Mouse (Mus musculus): Measurements from ENCODE around the gene Csf2ra. TPM values are rescaled to one million over a fixed set of nuclear protein-coding genes. Genes with fewer than 3 reads are reported as not detected.
"Not testable (repeated sequence)": the region's sequence is repeated elsewhere in the genome, so short reads cannot be mapped to it uniquely, and the experiment has no call there.

The Csf2ra gene
- polyA plus RNA-seq (2011; ENCODE audit: insufficient read depth, insufficient read length, low read depth, missing spikeins): 16.6 and 18.3 TPM in 2 replicates

- Histone ChIP-seq H3K36me3 (ENCODE audit: control insufficient read depth, insufficient read depth, low read length, poor library complexity, severe bottlenecking) (no peaks in the 10 kb centered on the region), H3K27ac (ENCODE audit: insufficient read depth, low read length) (peak within 1 kb of the TSS; percentile 52), H3K27me3 (ENCODE audit: control insufficient read depth, insufficient read depth, low read length, poor library complexity, severe bottlenecking) (no peaks in the 10 kb centered on the region), H3K4me3 (ENCODE audit: low read depth, low read length) (peak within 1 kb of the TSS; percentile 73), H3K9ac (ENCODE audit: low read depth, poor library complexity, severe bottlenecking) (peak within 1 kb of the TSS; percentile 70), H3K4me1 (ENCODE audit: control insufficient read depth, insufficient read depth, low read length) (no peaks in the 10 kb centered on the region), H3K9me3 (replicated peaks; ENCODE audit: control insufficient read depth, insufficient read depth, low read length, poor library complexity, severe bottlenecking) (no peaks in the 10 kb centered on the region)
- TF ChIP-seq POLR2A (IDR thresholded peaks at IDR 0.05; ENCODE audit: insufficient read depth, low read length) (no peak), CTCF (IDR thresholded peaks at IDR 0.05; ENCODE audit: low read depth, low read length) (no peak), EP300 (IDR thresholded peaks at IDR 0.05; ENCODE audit: insufficient read depth, low read depth, low read length) (peak; percentile 20; the same call in 1 of the 2 replicates)
Measured at GRCm38 (mm10) chr19:61227941-61228701, at the start of gene Csf2ra. TSS of gene Csf2ra (minus strand) at chr19:61228429.

- TF ChIP-seq POLR2A (IDR thresholded peaks at IDR 0.05; ENCODE audit: insufficient read depth, low read length): no peak
- no peak for TF ChIP-seq EP300 (IDR thresholded peaks at IDR 0.05; ENCODE audit: insufficient read depth, low read depth, low read length)
- no peak for TF ChIP-seq CTCF (IDR thresholded peaks at IDR 0.05; ENCODE audit: low read depth, low read length)
- Histone ChIP-seq H3K4me1 (ENCODE audit: control insufficient read depth, insufficient read depth, low read length) (no peaks in the 10 kb centered on the region), H3K9me3 (replicated peaks; ENCODE audit: control insufficient read depth, insufficient read depth, low read length, poor library complexity, severe bottlenecking) (no peaks in the 10 kb centered on the region), H3K4me3 (ENCODE audit: low read depth, low read length) (no peak overlapping the region), H3K9ac (ENCODE audit: low read depth, poor library complexity, severe bottlenecking) (no peak overlapping the region), H3K27me3 (ENCODE audit: control insufficient read depth, insufficient read depth, low read length, poor library complexity, severe bottlenecking) (no peaks in the 10 kb centered on the region), H3K27ac (ENCODE audit: insufficient read depth, low read length) (no peak overlapping the region), H3K36me3 (ENCODE audit: control insufficient read depth, insufficient read depth, low read length, poor library complexity, severe bottlenecking) (no peaks in the 10 kb centered on the region)
Measured at GRCm38 (mm10) chr19:61275446-61275845, 47.2 kb upstream of the Csf2ra start.

GRCm38 (mm10) chr19:61269141-61269540 is 40.9 kb upstream of the Csf2ra start:
- not testable (repeated sequence) for H3K36me3 ChIP-seq (ENCODE audit: control insufficient read depth, insufficient read depth, low read length, poor library complexity, severe bottlenecking); H3K27ac ChIP-seq (ENCODE audit: insufficient read depth, low read length); H3K4me1 ChIP-seq (ENCODE audit: control insufficient read depth, insufficient read depth, low read length); H3K9ac ChIP-seq (ENCODE audit: low read depth, poor library complexity, severe bottlenecking); H3K9me3 ChIP-seq (replicated peaks; ENCODE audit: control insufficient read depth, insufficient read depth, low read length, poor library complexity, severe bottlenecking); H3K27me3 ChIP-seq (ENCODE audit: control insufficient read depth, insufficient read depth, low read length, poor library complexity, severe bottlenecking)
- TF ChIP-seq EP300 (IDR thresholded peaks at IDR 0.05; ENCODE audit: insufficient read depth, low read depth, low read length): peak; percentile 46; the same call in 1 of the 2 replicates
- H3K4me3 ChIP-seq (ENCODE audit: low read depth, low read length): 0 out of 2 replicates have a peak overlapping the region, but pooled peaks have one; percentile 8

- Histone ChIP-seq H3K4me3 (ENCODE audit: low read depth, low read length) (no peak overlapping the region), H3K27me3 (ENCODE audit: control insufficient read depth, insufficient read depth, low read length, poor library complexity, severe bottlenecking) (no peaks in the 10 kb centered on the region), H3K9ac (ENCODE audit: low read depth, poor library complexity, severe bottlenecking) (no peak overlapping the region), H3K9me3 (replicated peaks; ENCODE audit: control insufficient read depth, insufficient read depth, low read length, poor library complexity, severe bottlenecking) (no peaks in the 10 kb centered on the region), H3K36me3 (ENCODE audit: control insufficient read depth, insufficient read depth, low read length, poor library complexity, severe bottlenecking) (no peaks in the 10 kb centered on the region), H3K4me1 (ENCODE audit: control insufficient read depth, insufficient read depth, low read length) (peaks cover 2% of the 10 kb centered on the region), H3K27ac (ENCODE audit: insufficient read depth, low read length) (no peak overlapping the region)
- TF ChIP-seq EP300 (IDR thresholded peaks at IDR 0.05; ENCODE audit: insufficient read depth, low read depth, low read length) (no peak), POLR2A (IDR thresholded peaks at IDR 0.05; ENCODE audit: insufficient read depth, low read length) (no peak), CTCF (IDR thresholded peaks at IDR 0.05; ENCODE audit: low read depth, low read length) (no peak)
Measured at GRCm38 (mm10) chr19:61267141-61267540, 38.9 kb upstream of the Csf2ra start.

GRCm38 (mm10) chr19:61266651-61267050 is 38.4 kb upstream of the Csf2ra start:
- TF ChIP-seq EP300 (IDR thresholded peaks at IDR 0.05; ENCODE audit: insufficient read depth, low read depth, low read length): no peak
- TF ChIP-seq POLR2A (IDR thresholded peaks at IDR 0.05; ENCODE audit: insufficient read depth, low read length): no peak
- no peak for TF ChIP-seq CTCF (IDR thresholded peaks at IDR 0.05; ENCODE audit: low read depth, low read length)
- Histone ChIP-seq H3K27me3 (ENCODE audit: control insufficient read depth, insufficient read depth, low read length, poor library complexity, severe bottlenecking) (no peaks in the 10 kb centered on the region), H3K9me3 (replicated peaks; ENCODE audit: control insufficient read depth, insufficient read depth, low read length, poor library complexity, severe bottlenecking) (no peaks in the 10 kb centered on the region), H3K27ac (ENCODE audit: insufficient read depth, low read length) (no peak overlapping the region), H3K36me3 (ENCODE audit: control insufficient read depth, insufficient read depth, low read length, poor library complexity, severe bottlenecking) (no peaks in the 10 kb centered on the region), H3K4me3 (ENCODE audit: low read depth, low read length) (no peak overlapping the region), H3K4me1 (ENCODE audit: control insufficient read depth, insufficient read depth, low read length) (peaks cover 2% of the 10 kb centered on the region), H3K9ac (ENCODE audit: low read depth, poor library complexity, severe bottlenecking) (no peak overlapping the region)

- Histone ChIP-seq H3K9me3 (replicated peaks; ENCODE audit: control insufficient read depth, insufficient read depth, low read length, poor library complexity, severe bottlenecking) (no peaks in the 10 kb centered on the region), H3K36me3 (ENCODE audit: control insufficient read depth, insufficient read depth, low read length, poor library complexity, severe bottlenecking) (no peaks in the 10 kb centered on the region), H3K4me1 (ENCODE audit: control insufficient read depth, insufficient read depth, low read length) (peaks cover 2% of the 10 kb centered on the region), H3K27me3 (ENCODE audit: control insufficient read depth, insufficient read depth, low read length, poor library complexity, severe bottlenecking) (no peaks in the 10 kb centered on the region), H3K4me3 (ENCODE audit: low read depth, low read length) (no peak overlapping the region), H3K9ac (ENCODE audit: low read depth, poor library complexity, severe bottlenecking) (no peak overlapping the region), H3K27ac (ENCODE audit: insufficient read depth, low read length) (no peak overlapping the region)
- TF ChIP-seq EP300 (IDR thresholded peaks at IDR 0.05; ENCODE audit: insufficient read depth, low read depth, low read length): no peak
- TF ChIP-seq POLR2A (IDR thresholded peaks at IDR 0.05; ENCODE audit: insufficient read depth, low read length): no peak
- no peak for TF ChIP-seq CTCF (IDR thresholded peaks at IDR 0.05; ENCODE audit: low read depth, low read length)
Measured at GRCm38 (mm10) chr19:61266246-61266615, 38.0 kb upstream of the Csf2ra start.

Measured in ES-Bruce4 (cell line).